Mouse (Mus musculus): ENCODE results near the gene Asb11.

Gene Asb11

GRCm38 (mm10) chrX:164445601-164446000 is 8.8 kb downstream of the Asb11 start:
- DNase-seq (ENCODE audit: low spot score in 2 of 2): no peak

DNA sequence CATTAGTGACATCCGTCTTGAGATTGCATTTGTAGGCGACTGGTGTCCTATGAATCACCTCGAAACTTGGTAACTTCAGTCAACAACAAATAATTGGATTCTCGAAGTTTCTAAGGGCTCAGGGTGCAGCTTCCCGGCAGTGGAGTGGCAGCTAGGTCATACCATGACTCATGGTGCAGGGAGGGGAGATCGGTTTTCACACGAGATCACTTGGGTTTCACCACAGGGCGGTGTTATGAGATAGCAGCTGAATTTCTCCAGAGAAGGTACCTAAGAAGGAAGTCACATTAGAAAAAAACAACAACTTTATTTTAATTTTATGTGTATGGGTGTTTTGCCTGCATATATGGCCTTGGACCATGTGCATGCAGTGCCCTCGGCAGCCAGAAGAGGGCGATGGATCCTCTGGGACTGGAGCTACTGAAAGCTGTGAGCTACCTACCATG is 9.3 kb downstream of the Asb11 start:
- no peak for DNase-seq (ENCODE audit: low spot score in 2 of 2)

GRCm38 (mm10) chrX:164446835-164447681 is 10.3 kb downstream of the Asb11 start:
- DNase-seq (ENCODE audit: low spot score in 2 of 2): no peak

- no peak for DNase-seq (ENCODE audit: low spot score in 2 of 2)
Observed at GRCm38 (mm10) chrX:164447682-164448071, 10.9 kb downstream of the Asb11 start.

DNA sequence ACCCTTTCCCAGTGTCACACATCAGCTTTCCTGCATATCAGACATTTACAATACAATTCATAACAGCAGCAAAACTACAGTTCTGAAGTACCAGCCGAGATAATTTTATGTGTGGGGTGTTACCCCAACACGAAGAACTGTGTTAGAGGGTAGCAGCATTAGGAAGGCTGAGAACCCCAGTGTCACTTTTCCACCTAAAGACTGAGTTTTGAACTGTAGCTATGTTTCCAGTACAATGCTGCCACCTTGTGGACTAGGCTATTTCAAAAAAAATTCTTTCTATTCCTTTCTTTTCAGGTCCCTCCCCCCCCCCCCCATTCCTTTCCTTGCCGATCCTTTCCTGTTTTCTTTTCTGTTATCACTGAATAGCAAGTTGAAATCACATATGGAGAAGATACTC is 12.4 kb downstream of the Asb11 start:
- DNase-seq (ENCODE audit: low spot score in 2 of 2): no peak

DNA sequence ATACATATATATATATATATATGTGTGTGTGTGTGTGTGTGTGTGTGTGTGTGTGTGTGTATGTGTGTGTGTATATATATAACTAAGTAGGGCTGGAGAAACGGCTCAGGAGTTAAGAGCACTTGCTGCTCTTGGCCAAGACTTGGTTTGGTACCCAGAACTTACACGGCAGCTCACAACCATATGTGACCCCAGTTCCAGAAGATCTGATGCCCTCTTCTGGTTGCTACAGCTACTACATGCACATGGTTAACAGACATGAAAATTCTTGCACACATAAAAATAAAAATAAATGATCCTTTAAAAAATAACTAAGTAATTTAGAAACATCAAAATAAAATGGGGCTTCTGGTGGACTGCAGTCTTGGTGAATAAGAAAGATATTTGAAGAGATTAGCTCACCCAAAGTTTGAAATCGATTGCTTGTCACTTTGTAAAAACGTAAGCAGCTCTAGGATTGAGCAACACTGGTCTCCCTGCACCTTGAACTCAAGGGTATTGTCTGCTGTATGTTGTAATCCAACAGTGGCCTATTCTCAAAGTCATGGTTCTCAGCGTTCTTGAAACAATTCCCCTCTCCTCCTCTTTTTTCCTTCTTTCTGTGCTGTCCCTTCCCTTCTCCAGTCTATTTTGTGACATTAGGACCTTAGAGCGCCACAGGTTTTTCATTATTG is 22.5 kb downstream of the Asb11 start:
- DNase-seq (ENCODE audit: low spot score in 2 of 2): no peak

- no peak for DNase-seq (ENCODE audit: low spot score in 2 of 2)
Observed at GRCm38 (mm10) chrX:164502258-164502657, 65.5 kb downstream of the Asb11 start.

DNA sequence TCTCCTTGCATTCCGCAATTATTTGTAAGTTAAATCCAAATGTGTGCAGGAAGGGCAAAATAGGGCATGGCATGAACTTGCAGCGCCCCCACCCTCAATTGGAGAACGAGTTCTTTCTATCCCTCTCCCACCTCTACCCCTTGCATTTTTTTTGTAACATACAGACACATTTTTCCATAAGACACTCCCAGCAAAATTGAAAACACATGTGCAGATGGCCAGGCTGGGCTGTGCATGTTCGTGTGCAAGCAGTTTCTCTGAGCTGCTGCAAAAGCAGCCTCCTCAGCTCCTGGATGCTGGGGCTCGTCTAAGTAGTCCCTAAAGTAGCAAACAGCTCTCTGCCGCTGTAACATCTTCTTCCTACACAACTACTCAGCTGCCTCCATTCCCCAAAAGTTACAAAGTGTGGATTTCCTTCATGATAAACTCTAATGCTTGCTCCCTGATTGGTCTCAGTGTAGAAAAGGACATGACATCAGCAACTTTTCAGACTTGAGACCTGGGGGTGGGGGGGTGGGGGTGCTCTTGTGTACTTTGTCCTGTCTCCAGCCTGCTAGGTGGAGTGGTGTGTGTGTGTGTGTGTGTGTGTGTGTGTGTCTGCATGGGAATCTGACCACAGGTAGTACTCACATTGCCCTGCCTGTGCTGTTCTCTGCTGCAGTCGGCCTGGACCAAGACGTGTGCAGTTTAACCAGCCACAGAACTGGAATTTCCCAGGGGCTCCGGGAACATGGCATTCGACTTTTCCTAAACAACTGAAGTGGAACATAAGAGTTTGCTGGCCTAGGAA is 69.1 kb downstream of the Asb11 start, which contains the start of gene Asb9:
Gene Asb9 (plus strand): TSS at position 619 of the 790 bp plus-strand sequence.
- DNase-seq (ENCODE audit: low spot score in 2 of 2): no peak

DNA sequence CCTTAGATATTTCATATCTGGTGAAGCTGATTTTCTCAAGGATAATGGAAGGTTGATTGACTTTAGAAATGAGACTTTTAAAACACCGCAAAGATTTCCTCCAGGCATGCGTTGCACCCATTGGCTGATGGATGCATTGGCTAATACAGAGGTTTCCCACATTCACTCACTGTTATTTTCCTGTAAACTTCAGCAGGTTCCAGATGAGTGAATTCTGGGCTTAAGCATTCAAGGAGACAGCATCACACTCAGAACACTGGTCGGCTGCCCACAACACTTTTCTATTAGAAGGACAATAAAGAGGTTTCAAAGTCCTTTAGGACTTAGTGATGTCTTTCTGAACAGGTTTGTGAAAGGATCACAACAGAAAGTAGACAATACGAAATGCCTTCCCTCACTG is 70.3 kb downstream of the Asb11 start:
- no peak for DNase-seq (ENCODE audit: low spot score in 2 of 2)

DNA sequence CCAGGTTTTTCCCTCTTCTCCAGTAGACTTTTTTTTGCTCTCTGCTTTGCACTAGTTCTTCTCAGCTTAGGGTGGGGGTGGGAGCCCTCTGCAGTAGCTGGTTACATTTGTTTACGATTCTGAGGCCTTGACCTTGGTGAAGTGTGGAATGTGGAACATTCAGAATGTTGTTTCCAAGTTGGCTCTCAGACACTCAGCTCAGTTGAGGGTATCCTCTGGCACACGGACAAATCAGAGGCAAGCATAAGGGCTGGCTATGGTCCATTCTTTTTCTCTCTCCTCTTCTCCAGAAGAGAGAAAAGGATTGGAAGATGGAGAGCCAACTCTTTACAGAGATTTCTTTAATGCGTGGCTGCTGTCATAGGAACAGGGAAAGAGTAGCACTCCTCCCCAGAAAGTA is 71.9 kb downstream of the Asb11 start:
- no peak for DNase-seq (ENCODE audit: low spot score in 2 of 2)
